Mouse (Mus musculus) midbrain, embryonic 14.5 days (tissue): ENCODE measurements around the gene Lrrc43. TPM values are rescaled to one million over a fixed set of nuclear protein-coding genes. Genes with fewer than 3 reads are reported as not detected.

Experiments used
- ATAC-seq: fragments of 200-750 bp; cut with Nextera tagmentation; 2 replicates; pipeline ENCODE4 v1.8.0; 2017; ENCODE audit warnings: moderate number of reproducible peaks, moderate library complexity; ENCODE audit not compliant: low FRiP score, low TSS enrichment
- DNase-seq: peaks from one replicate; pipeline ENCODE4 v3.0.0-alpha.2; 2015
- H3K27ac ChIP-seq: fragments of 300-500 bp; sonication (generic); replicated peaks from 2 replicates; pipeline ENCODE4 v1.5.1; 2014; ENCODE audit warnings: mild to moderate bottlenecking, low read depth, low read length, moderate library complexity
- H3K27me3 ChIP-seq: fragments of 300-500 bp; sonication (generic); 2 replicates; pipeline ENCODE4 v1.6.1; 2014; ENCODE audit warnings: low read length, control low read depth, mixed read lengths; ENCODE audit not compliant: control insufficient read depth, insufficient read depth
- H3K36me3 ChIP-seq: fragments of 300-500 bp; sonication (generic); 2 replicates; pipeline ENCODE4 v1.6.1; 2014; ENCODE audit warnings: low read length, control low read depth; ENCODE audit not compliant: control insufficient read depth, insufficient read depth
- H3K4me1 ChIP-seq: fragments of 300-500 bp; sonication (generic); 2 replicates; pipeline ENCODE4 v1.6.1; 2014; ENCODE audit warnings: mild to moderate bottlenecking, antibody characterized with exemption, low read length, control low read depth; ENCODE audit not compliant: control insufficient read depth, insufficient read depth
- H3K4me2 ChIP-seq: fragments of 300-500 bp; sonication (generic); 2 replicates; pipeline ENCODE4 v1.6.1; 2014; ENCODE audit warnings: mild to moderate bottlenecking, low read length, moderate library complexity
- H3K4me3 ChIP-seq: fragments of 300-500 bp; sonication (generic); replicated peaks from 2 replicates; pipeline ENCODE4 v1.5.1; 2014; ENCODE audit warnings: low read depth, low read length
- H3K9ac ChIP-seq: fragments of 300-500 bp; sonication (generic); replicated peaks from 2 replicates; pipeline ENCODE4 v1.6.1; 2014; ENCODE audit warnings: mild to moderate bottlenecking, low read length, moderate library complexity
- H3K9me3 ChIP-seq: fragments of 300-500 bp; sonication (generic); 2 replicates; pipeline ENCODE4 v1.6.1; 2016; ENCODE audit warnings: low read length, control low read depth, mixed read lengths; ENCODE audit not compliant: control insufficient read depth
- WGBS: fragments of 180-500 bp; shearing (Covaris S2); extraction: QIAGEN DNeasy Blood & Tissue Kit; methylation state at CpG from one replicate; pipeline ENCODE4 v1.1.7; 2014; 5-methylcytosine and 5-hydroxymethylcytosine counted together
- polyA plus RNA-seq: library from polyadenylated mRNA; unstranded; fragments of >200 nt; fragmentation: Nextera tagmentation; extraction: Ambion mirVana; gene quantifications from 2 replicates; pipeline ENCODE4 v1.2.1, GENCODE M21; 2014

Lrrc43 gene
- polyA plus RNA-seq, 1 experiment from 2014 or later, result 0.41 TPM

DNA sequence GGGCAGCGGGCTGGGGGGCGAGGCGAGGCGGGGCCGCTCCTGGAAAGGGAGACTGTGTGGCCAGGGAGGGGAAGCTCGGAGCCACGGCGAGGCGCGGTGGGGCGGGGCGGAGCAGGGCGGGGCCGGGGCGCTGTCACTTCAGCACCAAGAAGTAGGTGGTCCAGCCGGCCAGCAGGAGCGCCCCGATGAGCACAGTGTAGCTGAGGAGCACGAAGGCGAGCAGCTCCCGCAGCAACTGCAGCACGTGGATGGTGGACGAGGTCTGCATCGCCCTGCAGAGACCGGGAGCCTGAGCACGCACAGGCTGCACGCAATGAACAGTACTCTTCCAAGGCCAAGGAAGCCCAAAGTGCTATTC, 35.3 kb downstream of the Lrrc43 start:
- H3K4me1 ChIP-seq, result peaks cover 7% of the 10 kb centered on the region; the same call in 1 of the 2 replicates
- no peaks in the 10 kb centered on the region for H3K27me3 ChIP-seq
- H3K4me3 ChIP-seq, result peak overlapping the region; percentile 97
- peaks cover 29% of the 10 kb centered on the region for H3K36me3 ChIP-seq
- DNase-seq (no peak), ATAC-seq (peak; percentile 92)
- H3K27ac ChIP-seq, result peak overlapping the region; percentile 83
- H3K9me3 ChIP-seq, result no peaks in the 10 kb centered on the region
- peak overlapping the region; percentile 51 for H3K9ac ChIP-seq
- peak overlapping the region; percentile 94 for H3K4me2 ChIP-seq
- 0% methylated on average over 24 of the region's 27 CpGs for WGBS

DNA sequence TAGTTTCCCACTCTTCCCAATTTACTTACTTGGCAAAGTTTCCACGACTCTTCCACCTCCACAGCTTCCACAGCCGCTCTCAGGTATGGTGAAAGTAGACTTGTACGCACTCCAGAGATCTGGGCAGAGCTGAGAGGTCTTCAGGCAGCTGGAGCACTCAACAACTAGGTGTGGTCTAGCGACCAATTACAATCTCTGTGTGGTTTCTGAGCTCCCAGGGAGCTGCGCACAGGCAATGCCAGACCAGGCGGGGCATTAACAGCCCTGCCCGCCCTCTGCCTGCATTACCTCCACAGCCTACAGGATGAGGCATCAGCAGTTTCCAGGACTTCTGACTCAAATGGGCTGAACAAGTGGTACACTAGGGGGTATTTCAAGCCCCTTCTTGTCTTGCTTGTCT, 36.2 kb downstream of the Lrrc43 start, which contains the start of gene Gm49027:
TSS of gene Gm49027 (minus strand) at position 208 of the 400 bp plus-strand sequence.
- no peak for DNase-seq
- Histone ChIP-seq H3K36me3 (peaks cover 33% of the 10 kb centered on the region), H3K9ac (peak within 1 kb of the TSS; percentile 51), H3K4me1 (peaks cover 7% of the 10 kb centered on the region; the same call in 1 of the 2 replicates), H3K4me3 (peak within 1 kb of the TSS; percentile 97), H3K27me3 (no peaks in the 10 kb centered on the region), H3K4me2 (peak within 1 kb of the TSS; percentile 94), H3K27ac (peak within 1 kb of the TSS; percentile 83), H3K9me3 (no peaks in the 10 kb centered on the region)
- no peak for ATAC-seq
- 85% methylated on average over 7 of the region's 7 CpGs for WGBS

DNA sequence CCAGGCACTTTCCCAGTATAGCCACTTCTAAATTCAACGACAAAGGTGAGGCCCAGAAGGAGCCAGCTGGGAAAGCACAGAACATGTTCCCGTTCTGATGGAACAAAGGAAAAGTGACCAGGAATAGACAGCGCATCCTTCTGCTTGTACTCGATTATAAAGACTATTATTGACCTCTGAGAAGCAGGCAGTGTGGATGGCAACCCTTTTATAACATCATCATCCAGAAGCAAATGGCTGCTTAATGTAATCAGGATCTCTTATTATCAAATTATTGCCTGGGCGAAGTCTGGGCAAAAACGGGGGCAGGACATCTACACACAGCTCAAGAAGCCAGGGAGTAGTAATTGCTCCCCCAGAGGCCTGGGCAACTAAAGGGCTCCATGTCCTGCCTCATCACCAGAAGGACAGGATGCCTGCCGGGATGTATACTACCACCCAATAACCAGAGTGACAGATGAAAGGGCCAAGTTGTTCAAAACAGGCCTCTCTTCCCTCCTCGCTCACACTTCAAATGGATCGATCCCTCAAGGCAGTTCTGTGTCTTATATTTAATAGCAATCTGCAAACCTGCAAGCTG, 36.9 kb downstream of the Lrrc43 start:
- H3K9ac ChIP-seq, result no peak overlapping the region
- WGBS, result 90% methylated on average over 9 of the region's 9 CpGs

DNA sequence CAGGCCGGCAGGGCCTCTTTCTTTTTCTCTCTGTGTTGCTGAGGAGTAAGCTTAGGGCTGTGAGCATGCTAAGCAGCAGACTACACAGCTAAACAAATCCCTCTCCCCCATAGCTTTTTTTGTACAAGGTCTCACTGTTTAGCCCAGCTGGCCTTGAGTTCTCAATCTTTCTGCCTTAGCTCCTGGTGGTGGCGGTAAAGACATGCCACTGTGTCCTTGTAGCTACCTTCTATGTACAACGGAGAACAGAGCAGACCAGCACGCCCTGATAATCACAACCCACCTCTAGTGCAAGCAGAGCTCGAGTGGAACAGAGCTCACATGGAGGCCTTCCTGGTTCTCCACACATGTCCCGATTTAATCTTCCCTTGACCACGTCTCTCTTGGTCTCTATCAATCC, 39.5 kb downstream of the Lrrc43 start:
- H3K9ac ChIP-seq, result no peak overlapping the region
- H3K4me3 ChIP-seq, result no peak overlapping the region
- no peaks in the 10 kb centered on the region for H3K9me3 ChIP-seq
- no peak for DNase-seq
- no peaks in the 10 kb centered on the region for H3K4me1 ChIP-seq
- H3K27me3 ChIP-seq, result no peaks in the 10 kb centered on the region
- H3K27ac ChIP-seq, result no peak overlapping the region
- ATAC-seq, result no peak
- peaks cover 66% of the 10 kb centered on the region for H3K36me3 ChIP-seq
- no peak overlapping the region for H3K4me2 ChIP-seq
- 79% methylated on average over 7 of the region's 7 CpGs for WGBS

More for the DNA sequence above, 36.9 kb downstream of the Lrrc43 start:
- ATAC-seq (no peak), DNase-seq (no peak)
- Histone ChIP-seq H3K27ac (no peak overlapping the region), H3K27me3 (no peaks in the 10 kb centered on the region), H3K9me3 (no peaks in the 10 kb centered on the region), H3K4me3 (no peak overlapping the region), H3K36me3 (peaks cover 40% of the 10 kb centered on the region), H3K4me2 (no peak overlapping the region), H3K4me1 (peaks cover 7% of the 10 kb centered on the region; the same call in 1 of the 2 replicates)

DNA sequence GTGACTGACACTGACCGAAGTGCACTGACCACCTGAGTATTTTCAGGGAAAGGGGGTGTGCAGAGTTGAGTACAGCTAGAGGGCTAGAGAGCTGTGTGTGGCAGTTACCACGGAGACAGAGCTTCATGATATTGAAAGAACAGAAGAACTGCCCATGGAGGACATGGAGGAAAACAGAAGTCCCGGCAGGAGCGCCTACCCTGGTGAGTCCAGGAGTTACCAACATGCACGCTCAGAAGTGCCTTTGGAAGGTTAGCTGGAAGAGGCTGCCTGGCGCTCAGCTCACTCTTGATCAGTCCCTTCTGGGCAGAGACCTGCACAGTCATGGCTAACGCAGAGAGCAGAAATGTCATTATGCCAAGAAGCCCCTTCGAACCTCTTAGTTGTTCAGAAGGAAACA, 41.0 kb downstream of the Lrrc43 start:
- ATAC-seq, result no peak
- DNase-seq, result no peak

DNA sequence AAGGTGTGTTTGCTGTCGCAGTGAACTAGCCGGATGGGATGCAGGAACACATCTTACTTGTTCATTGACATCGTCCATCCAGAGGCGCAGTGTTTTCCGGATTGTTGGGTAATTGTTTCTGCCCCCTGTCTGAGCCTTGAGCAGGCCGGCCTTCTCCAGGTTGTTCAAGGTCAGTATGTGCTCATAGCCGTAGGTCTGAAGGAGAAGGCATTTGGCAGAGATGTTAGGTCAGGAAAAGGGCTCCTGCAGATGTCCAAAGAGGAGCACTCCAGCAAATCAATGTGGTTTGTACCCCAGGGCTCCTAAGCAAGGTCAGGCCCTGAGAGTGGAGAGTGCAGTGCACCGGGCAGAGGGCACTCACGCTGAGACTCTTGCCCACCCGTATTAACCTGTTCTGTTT, 44.7 kb downstream of the Lrrc43 start:
- Histone ChIP-seq H3K36me3 (peaks cover 86% of the 10 kb centered on the region), H3K9ac (no peak overlapping the region), H3K4me2 (no peak overlapping the region), H3K4me1 (no peaks in the 10 kb centered on the region), H3K9me3 (no peaks in the 10 kb centered on the region), H3K4me3 (no peak overlapping the region), H3K27me3 (no peaks in the 10 kb centered on the region), H3K27ac (no peak overlapping the region)
- DNase-seq, result no peak
- 96% methylated on average over 10 of the region's 10 CpGs for WGBS
- no peak for ATAC-seq

More for the DNA sequence above, 41.0 kb downstream of the Lrrc43 start:
- no peak overlapping the region for H3K4me3 ChIP-seq
- no peaks in the 10 kb centered on the region for H3K27me3 ChIP-seq
- no peak overlapping the region for H3K27ac ChIP-seq
- H3K4me2 ChIP-seq, result no peak overlapping the region
- no peaks in the 10 kb centered on the region for H3K4me1 ChIP-seq
- 92% methylated on average over 8 of the region's 8 CpGs for WGBS
- peaks cover 79% of the 10 kb centered on the region for H3K36me3 ChIP-seq
- H3K9ac ChIP-seq, result no peak overlapping the region
- no peaks in the 10 kb centered on the region for H3K9me3 ChIP-seq

DNA sequence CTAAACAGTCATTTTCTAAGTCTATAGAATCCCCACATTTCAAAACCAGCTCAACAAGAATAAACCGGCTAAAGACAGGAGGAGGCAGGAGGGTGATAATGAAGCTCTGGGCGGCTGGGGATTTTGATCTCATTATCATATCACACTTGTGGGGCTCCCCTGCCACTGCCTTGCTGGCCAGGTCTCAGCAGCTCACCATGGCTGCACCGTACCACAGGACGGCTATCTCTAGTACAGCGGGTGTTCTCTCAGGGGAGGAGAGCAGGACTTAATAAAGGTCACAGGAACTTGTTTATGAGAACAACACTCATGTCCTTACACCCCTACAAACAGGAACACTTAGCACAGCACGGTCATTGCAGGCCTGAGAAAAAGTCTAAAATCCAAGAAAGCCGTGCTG, 66.6 kb downstream of the Lrrc43 start:
- Histone ChIP-seq H3K4me1 (no peaks in the 10 kb centered on the region), H3K9ac (no peak overlapping the region), H3K36me3 (peaks cover 58% of the 10 kb centered on the region), H3K27me3 (no peaks in the 10 kb centered on the region), H3K9me3 (no peaks in the 10 kb centered on the region), H3K27ac (no peak overlapping the region), H3K4me2 (no peak overlapping the region), H3K4me3 (no peak overlapping the region)
- 89% methylated on average over 7 of the region's 7 CpGs for WGBS
- ATAC-seq (no peak), DNase-seq (no peak)

DNA sequence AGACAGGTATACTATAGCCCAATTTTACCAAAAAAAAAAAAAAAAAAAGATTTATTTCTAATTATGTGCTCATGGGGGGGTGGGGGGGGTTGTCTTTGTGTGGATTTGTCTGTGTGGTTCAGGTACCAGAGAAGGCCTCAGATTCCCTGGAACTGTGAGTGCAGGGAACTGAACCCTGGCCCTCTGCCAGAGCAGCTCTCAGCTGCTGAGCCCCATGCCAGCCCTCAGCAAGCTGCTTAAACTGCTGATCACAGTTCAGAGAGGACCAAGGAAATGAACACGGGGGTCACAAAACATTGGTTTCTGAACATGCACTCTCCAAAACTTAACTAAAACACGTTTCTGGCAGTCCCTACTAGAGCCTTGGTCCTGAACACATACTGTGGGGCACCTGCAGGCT, 67.3 kb downstream of the Lrrc43 start:
- no peak overlapping the region for H3K27ac ChIP-seq
- 80% methylated on average over 2 of the region's 2 CpGs for WGBS
- no peak overlapping the region for H3K9ac ChIP-seq
- no peaks in the 10 kb centered on the region for H3K27me3 ChIP-seq
- H3K36me3 ChIP-seq, result peaks cover 64% of the 10 kb centered on the region
- H3K9me3 ChIP-seq, result no peaks in the 10 kb centered on the region
- H3K4me3 ChIP-seq, result no peak overlapping the region
- H3K4me1 ChIP-seq, result no peaks in the 10 kb centered on the region
- no peak overlapping the region for H3K4me2 ChIP-seq
- ATAC-seq (no peak), DNase-seq (peak; percentile 30)
